Mouse (Mus musculus) G1E-ER4 (cell line): ENCODE data around the gene Tex50. TPM values are rescaled to one million over a fixed set of nuclear protein-coding genes. Genes with fewer than 3 reads are reported as not detected.

Source experiments
- GATA1 ChIP-seq: IDR thresholded peaks from one replicate; pipeline ENCODE4 v1.8.0; 2012; ENCODE audit warnings: low read length, inconsistent platforms
- polyA plus RNA-seq: library from polyadenylated mRNA; stranded (reverse); fragments of >175 nt; gene quantifications from 2 replicates; pipeline ENCODE4 v1.2.3, GENCODE M21; 2012

The Tex50 gene
- not detected in 2 replicates for polyA plus RNA-seq

- no peak for TF ChIP-seq GATA1
Observed at GRCm38 (mm10) chr1:161159214-161159613, at the start of gene Tex50. TSS of gene Tex50 (minus strand) at chr1:161159314.

- TF ChIP-seq GATA1: peak; percentile 13
Observed at GRCm38 (mm10) chr1:161199856-161200255, 40.7 kb upstream of the Tex50 start.

- TF ChIP-seq GATA1: no peak
Observed at GRCm38 (mm10) chr1:161195541-161196351, 36.6 kb upstream of the Tex50 start.

GRCm38 (mm10) chr1:161190253-161190910 lies 31.3 kb upstream of the Tex50 start:
- no peak for TF ChIP-seq GATA1

GRCm38 (mm10) chr1:161185431-161185830 lies 26.3 kb upstream of the Tex50 start:
- no peak for TF ChIP-seq GATA1

- no peak for TF ChIP-seq GATA1
Observed at GRCm38 (mm10) chr1:161183677-161184076, 24.6 kb upstream of the Tex50 start.

GRCm38 (mm10) chr1:161182386-161182785 lies 23.3 kb upstream of the Tex50 start:
- no peak for TF ChIP-seq GATA1

GRCm38 (mm10) chr1:161180674-161181073 lies 21.6 kb upstream of the Tex50 start:
- no peak for TF ChIP-seq GATA1

GRCm38 (mm10) chr1:161170651-161171050 lies 11.5 kb upstream of the Tex50 start:
- TF ChIP-seq GATA1: no peak

GRCm38 (mm10) chr1:161160266-161160665 lies 1.2 kb upstream of the Tex50 start:
- TF ChIP-seq GATA1: no peak

GRCm38 (mm10) chr1:161156546-161156945 lies 2.6 kb downstream of the Tex50 start:
- TF ChIP-seq GATA1: no peak

GRCm38 (mm10) chr1:161151098-161151497 lies 8.0 kb downstream of the Tex50 start:
- no peak for TF ChIP-seq GATA1

GRCm38 (mm10) chr1:161147888-161148287 lies 11.2 kb downstream of the Tex50 start:
- no peak for TF ChIP-seq GATA1

GRCm38 (mm10) chr1:161143216-161143615 lies 15.9 kb downstream of the Tex50 start:
- no peak for TF ChIP-seq GATA1

- no peak for TF ChIP-seq GATA1
Observed at GRCm38 (mm10) chr1:161142531-161143159, 16.5 kb downstream of the Tex50 start, which contains the start of gene Ankrd45. TSS of gene Ankrd45 (plus strand) at chr1:161142691.
